ENCODE assay signal across 9 mouse cellular contexts in the genomic region with DNA sequence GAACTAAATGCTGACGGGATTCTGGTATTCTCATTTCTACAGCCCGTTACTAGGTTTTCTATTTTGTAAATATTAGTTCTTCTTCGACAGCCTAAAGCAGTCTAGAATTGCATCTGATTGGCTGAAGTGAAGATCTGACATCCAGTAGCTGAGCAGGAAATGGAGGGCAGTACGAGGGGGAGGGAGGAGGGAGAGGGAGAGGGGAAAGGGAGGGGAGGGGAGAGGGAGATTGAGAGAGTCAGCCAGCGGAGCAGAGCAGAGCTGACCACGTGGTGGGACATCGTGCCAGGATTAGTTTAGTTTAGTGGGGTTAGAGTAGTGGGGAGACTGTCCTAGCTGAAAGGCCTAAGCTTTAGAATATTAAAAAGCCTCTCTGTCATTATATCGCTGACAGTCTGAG.
DNase-seq lines count a peak whose midpoint lies in the region; ATAC-seq lines count a peak whose summit lies in the region.
"Had no signal": no experiment of that assay in that cellular context is flagged by ENCODE, and none has a peak within 500 bp of the region (broad histone marks: within the 10 kb centered on the region; RNA-seq: fewer than 3 reads in every experiment).

No protein-coding gene starts in this region.

- H3K9ac ChIP-seq in forebrain, embryonic 13.5 days = no peak overlapping the region
- no peak overlapping the region for H3K9ac ChIP-seq in midbrain, embryonic 13.5 days (replicated peaks)
- H3K9ac ChIP-seq: limb, embryonic 12.5 days had no signal

- H3K4me3 ChIP-seq in forebrain, embryonic 13.5 days = no peak overlapping the region
- no peak overlapping the region for H3K4me3 ChIP-seq in midbrain, embryonic 13.5 days (replicated peaks)
- H3K4me3 ChIP-seq: limb, embryonic 12.5 days had no signal

- no peak overlapping the region for H3K4me2 ChIP-seq in forebrain, embryonic 13.5 days
- no peak overlapping the region for H3K4me2 ChIP-seq in midbrain, embryonic 13.5 days (replicated peaks)
- H3K4me2 ChIP-seq: limb, embryonic 12.5 days had no signal

- 37% methylated on average over 8 of the region's 8 CpGs for WGBS in forebrain, embryonic 13.5 days
- WGBS in midbrain, embryonic 13.5 days = 31% methylated on average over 8 of the region's 8 CpGs

- H3K4me1 ChIP-seq in forebrain, embryonic 13.5 days = peaks cover 43% of the 10 kb centered on the region
- H3K4me1 ChIP-seq in midbrain, embryonic 13.5 days (replicated peaks) = peaks cover 4% of the 10 kb centered on the region; the same call in 1 of the 2 replicates

- ATAC-seq in forebrain, embryonic 13.5 days = peak; percentile 75
- ATAC-seq in midbrain, embryonic 13.5 days = peak; percentile 68
- no peak for ATAC-seq in erythroblast, adult 5-6 weeks (replicated peaks; ENCODE audit: low FRiP score, poor library complexity, severe bottlenecking)

- no peak overlapping the region for H3K27ac ChIP-seq in forebrain, embryonic 13.5 days
- no peak overlapping the region for H3K27ac ChIP-seq in midbrain, embryonic 13.5 days
- H3K27ac ChIP-seq: limb, embryonic 12.5 days had no signal

- no peaks in the 10 kb centered on the region for H3K9me3 ChIP-seq in forebrain, embryonic 13.5 days (replicated peaks)
- H3K9me3 ChIP-seq in midbrain, embryonic 13.5 days = no peaks in the 10 kb centered on the region
- H3K9me3 ChIP-seq: limb, embryonic 12.5 days had no signal

- no peaks in the 10 kb centered on the region for H3K27me3 ChIP-seq in forebrain, embryonic 13.5 days
- 0 out of 2 replicates have a peak, but pooled peaks cover under 1% of the 10 kb centered on the region for H3K27me3 ChIP-seq in midbrain, embryonic 13.5 days
- H3K27me3 ChIP-seq: limb, embryonic 12.5 days had no signal

- DNase-seq in embryo, embryonic 10 days (ENCODE audit: low spot score) = peak; percentile 41
- no peak for DNase-seq in embryo, embryonic 9.5 days (ENCODE audit: extremely low spot score)
- DNase-seq in kidney, postnatal 36 days = peak; percentile 59 to 66
- no peak for DNase-seq in layer of hippocampus, postnatal 14 days (ENCODE audit: low spot score in 2 of 2)
- no peak for DNase-seq in layer of hippocampus, adult 9-11 months

- no peaks in the 10 kb centered on the region for H3K36me3 ChIP-seq in forebrain, embryonic 13.5 days (ENCODE audit: poor library complexity, severe bottlenecking)
- no peaks in the 10 kb centered on the region for H3K36me3 ChIP-seq in midbrain, embryonic 13.5 days
- H3K36me3 ChIP-seq: limb, embryonic 12.5 days had no signal

Comparison
In these comparisons a context has a peak if more than half of its experiments do, and no peak if none do; other contexts are left out.
1. DNase-seq: peak in embryo, embryonic 10 days (single experiment) and kidney, postnatal 36 days (2 of 2); none in embryo, embryonic 9.5 days (single experiment), layer of hippocampus, postnatal 14 days (0 of 2) and layer of hippocampus, adult 9-11 months (single experiment).